Mouse (Mus musculus): Measurements from ENCODE around the gene Cox5a. TPM values are rescaled to one million over a fixed set of nuclear protein-coding genes. Genes with fewer than 3 reads are reported as not detected.

Cox5a gene
- polyA plus RNA-seq, 1 experiment: 1,569 TPM

- peaks cover 64% of the 10 kb centered on the region for H3K36me3 ChIP-seq (ENCODE audit: control insufficient read depth, insufficient read depth, low read length)
Measured at GRCm38 (mm10) chr9:57575577-57575976, 54.5 kb downstream of the Cox5a start.

GRCm38 (mm10) chr9:57577144-57577849 is 56.2 kb downstream of the Cox5a start:
- H3K27ac ChIP-seq (ENCODE audit: insufficient read depth, low read depth, low read length): no peak overlapping the region
- H3K4me3 ChIP-seq (ENCODE audit: low read depth, low read length): no peak overlapping the region
- TF ChIP-seq POLR2A (IDR thresholded peaks at IDR 0.05; ENCODE audit: low read depth, low read length) (no peak), CTCF (IDR thresholded peaks at IDR 0.05; ENCODE audit: extremely low read depth, insufficient read length, insufficient replicate concordance, low read depth, low read length) (no peak)
- 75% methylated on average over 6 of the region's 6 CpGs for WGBS
- H3K27me3 ChIP-seq (ENCODE audit: control insufficient read depth, insufficient read depth, low read length): no peaks in the 10 kb centered on the region
- no peaks in the 10 kb centered on the region for H3K4me1 ChIP-seq (ENCODE audit: control insufficient read depth, insufficient read depth, insufficient read length, low read length)
- H3K36me3 ChIP-seq (ENCODE audit: control insufficient read depth, insufficient read depth, low read length): peaks cover 70% of the 10 kb centered on the region

More at GRCm38 (mm10) chr9:57575577-57575976, 54.5 kb downstream of the Cox5a start:
- TF ChIP-seq POLR2A (IDR thresholded peaks at IDR 0.05; ENCODE audit: low read depth, low read length) (no peak), CTCF (IDR thresholded peaks at IDR 0.05; ENCODE audit: extremely low read depth, insufficient read length, insufficient replicate concordance, low read depth, low read length) (no peak)
- 67% methylated on average over 3 of the region's 3 CpGs for WGBS
- H3K4me1 ChIP-seq (ENCODE audit: control insufficient read depth, insufficient read depth, insufficient read length, low read length): no peaks in the 10 kb centered on the region
- H3K27ac ChIP-seq (ENCODE audit: insufficient read depth, low read depth, low read length): no peak overlapping the region
- no peaks in the 10 kb centered on the region for H3K27me3 ChIP-seq (ENCODE audit: control insufficient read depth, insufficient read depth, low read length)
- no peak overlapping the region for H3K4me3 ChIP-seq (ENCODE audit: low read depth, low read length)

Other genes with a start within 250 kb of the Cox5a start
- gene Ppcdc, start 81.2 kb upstream of the Cox5a start, polyA plus RNA-seq (2012; rRNA removed): 10.3 and 14.2 TPM in 2 replicates
- 104 and 119 TPM in 2 replicates for gene Scamp5, start 53.2 kb upstream of the Cox5a start, polyA plus RNA-seq (2012; rRNA removed)
- gene Rpp25, start 17.2 kb upstream of the Cox5a start, polyA plus RNA-seq (2012; rRNA removed): 1.2 and 10.5 TPM in 2 replicates
- 6.0 and 8.2 TPM in 2 replicates for gene Fam219b, start 16.3 kb downstream of the Cox5a start, polyA plus RNA-seq (2012; rRNA removed)
- 51.8 and 117 TPM in 2 replicates for gene Mpi, start 31.5 kb downstream of the Cox5a start, polyA plus RNA-seq (2012; rRNA removed)
- gene Scamp2, start 39.7 kb downstream of the Cox5a start, polyA plus RNA-seq (2012; rRNA removed): 89.7 and 207 TPM in 2 replicates
- 8.7 and 14.0 TPM in 2 replicates for gene Ulk3, start 68.2 kb downstream of the Cox5a start, polyA plus RNA-seq (2012; rRNA removed)
- gene Cplx3, start 85.0 kb downstream of the Cox5a start, polyA plus RNA-seq (2012; rRNA removed): not detected in 2 replicates
- 0.08 TPM in 1 of 2 replicates, not detected in the other for gene Lman1l, start 99.5 kb downstream of the Cox5a start, polyA plus RNA-seq (2012; rRNA removed)
- gene Csk, start 132.4 kb downstream of the Cox5a start, polyA plus RNA-seq (2012; rRNA removed): 52.1 and 95.9 TPM in 2 replicates
- not detected in 2 replicates for gene Cyp1a2, start 162.4 kb downstream of the Cox5a start, polyA plus RNA-seq (2012; rRNA removed)
- 0.51 and 0.79 TPM in 2 replicates for gene Cyp1a1, start 166.7 kb downstream of the Cox5a start, polyA plus RNA-seq (2012; rRNA removed)
- gene Edc3, start 187.3 kb downstream of the Cox5a start, polyA plus RNA-seq (2012; rRNA removed): 3.7 and 8.0 TPM in 2 replicates
- gene Clk3, start 244.6 kb downstream of the Cox5a start, polyA plus RNA-seq (2012; rRNA removed): 30.7 and 66.1 TPM in 2 replicates

All from small intestine, adult 2 months (tissue).